Mouse (Mus musculus): ENCODE measurements around the gene Art4. TPM values are rescaled to one million over a fixed set of nuclear protein-coding genes. Genes with fewer than 3 reads are reported as not detected.

Gene Art4
- polyA plus RNA-seq, 1 experiment from 2014 or later: 10.6 TPM

- no peaks in the 10 kb centered on the region for H3K27me3 ChIP-seq (ENCODE audit: insufficient read depth, low read length)
- ATAC-seq (peak; percentile 26), DNase-seq (no peak)
- peaks cover 16% of the 10 kb centered on the region for H3K4me1 ChIP-seq (ENCODE audit: insufficient read depth)
- H3K9ac ChIP-seq (replicated peaks): peak within 1 kb of the TSS; percentile 98
- H3K36me3 ChIP-seq (replicated peaks; ENCODE audit: insufficient read depth, low read length): peaks cover 27% of the 10 kb centered on the region
- TF ChIP-seq CTCF (IDR thresholded peaks at IDR 0.05; ENCODE audit: low read depth): no peak
- TF ChIP-seq EP300 (IDR thresholded peaks at IDR 0.05; ENCODE audit: low read depth): no peak
- H3K4me2 ChIP-seq (ENCODE audit: low read depth, low read length): peak within 1 kb of the TSS; percentile 89
- WGBS (ENCODE audit: insufficient replicate concordance): under 1% methylated on average over 34 of the region's 34 CpGs
- H3K27ac ChIP-seq (ENCODE audit: low read depth): peak within 1 kb of the TSS; percentile 90
- no peaks in the 10 kb centered on the region for H3K9me3 ChIP-seq (ENCODE audit: low read length)
- peak within 1 kb of the TSS; percentile 93 for H3K4me3 ChIP-seq (ENCODE audit: low read depth, low read length)
Measured at GRCm38 (mm10) chr6:136827516-136827880, 30.0 kb downstream of the Art4 start, which contains the start of gene BC049715. TSS of gene BC049715 (plus strand) at chr6:136827626.

- peaks cover 29% of the 10 kb centered on the region for H3K36me3 ChIP-seq (replicated peaks; ENCODE audit: insufficient read depth, low read length)
- no peaks in the 10 kb centered on the region for H3K9me3 ChIP-seq (ENCODE audit: low read length)
- H3K4me1 ChIP-seq (ENCODE audit: insufficient read depth): peaks cover 16% of the 10 kb centered on the region
- 4% methylated on average over 7 of the region's 7 CpGs for WGBS (ENCODE audit: insufficient replicate concordance)
- peak overlapping the region; percentile 98 for H3K9ac ChIP-seq (replicated peaks)
- peak overlapping the region; percentile 90 for H3K27ac ChIP-seq (ENCODE audit: low read depth)
- no peak for ATAC-seq
- H3K27me3 ChIP-seq (ENCODE audit: insufficient read depth, low read length): no peaks in the 10 kb centered on the region
- peak overlapping the region; percentile 89 for H3K4me2 ChIP-seq (ENCODE audit: low read depth, low read length)
- DNase-seq: no peak
- peak overlapping the region; percentile 93 for H3K4me3 ChIP-seq (ENCODE audit: low read depth, low read length)
- TF ChIP-seq CTCF (IDR thresholded peaks at IDR 0.05; ENCODE audit: low read depth) (no peak), EP300 (IDR thresholded peaks at IDR 0.05; ENCODE audit: low read depth) (no peak)
Measured at GRCm38 (mm10) chr6:136827116-136827515, 30.4 kb downstream of the Art4 start.

DNA sequence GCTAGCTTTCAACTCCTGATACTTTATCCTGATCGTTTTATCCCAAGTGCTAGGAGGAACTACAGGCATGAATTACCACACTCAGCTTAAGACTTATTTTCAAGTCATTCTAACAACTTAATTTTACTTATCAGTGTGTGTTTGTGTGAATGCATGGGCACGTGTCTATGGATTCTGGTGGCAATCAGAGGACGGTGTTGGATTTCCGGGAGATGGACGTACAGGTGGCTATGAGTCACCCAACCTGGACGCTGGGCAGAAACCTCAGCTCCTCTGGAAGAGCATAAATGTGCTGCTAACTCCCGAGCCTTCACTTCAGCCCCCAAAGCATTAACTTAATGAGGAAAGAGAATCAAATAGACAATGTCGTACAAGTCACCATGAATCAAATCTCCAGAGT is 32.5 kb downstream of the Art4 start:
- Histone ChIP-seq H3K9me3 (ENCODE audit: low read length) (no peaks in the 10 kb centered on the region), H3K4me2 (ENCODE audit: low read depth, low read length) (no peak overlapping the region), H3K36me3 (replicated peaks; ENCODE audit: insufficient read depth, low read length) (peaks cover 51% of the 10 kb centered on the region), H3K27me3 (ENCODE audit: insufficient read depth, low read length) (no peaks in the 10 kb centered on the region), H3K27ac (ENCODE audit: low read depth) (no peak overlapping the region), H3K9ac (replicated peaks) (no peak overlapping the region), H3K4me3 (ENCODE audit: low read depth, low read length) (no peak overlapping the region), H3K4me1 (ENCODE audit: insufficient read depth) (peaks cover 16% of the 10 kb centered on the region)
- ATAC-seq: no peak
- DNase-seq: no peak
- WGBS (ENCODE audit: insufficient replicate concordance): 95% methylated on average over 8 of the region's 8 CpGs
- TF ChIP-seq EP300 (IDR thresholded peaks at IDR 0.05; ENCODE audit: low read depth): no peak
- no peak for TF ChIP-seq CTCF (IDR thresholded peaks at IDR 0.05; ENCODE audit: low read depth)

- Histone ChIP-seq H3K9me3 (ENCODE audit: low read length) (no peaks in the 10 kb centered on the region), H3K27me3 (ENCODE audit: insufficient read depth, low read length) (no peaks in the 10 kb centered on the region), H3K27ac (ENCODE audit: low read depth) (no peak overlapping the region), H3K9ac (replicated peaks) (no peak overlapping the region), H3K4me1 (ENCODE audit: insufficient read depth) (no peaks in the 10 kb centered on the region), H3K36me3 (replicated peaks; ENCODE audit: insufficient read depth, low read length) (peaks cover 88% of the 10 kb centered on the region), H3K4me2 (ENCODE audit: low read depth, low read length) (no peak overlapping the region), H3K4me3 (ENCODE audit: low read depth, low read length) (no peak overlapping the region)
- DNase-seq (no peak), ATAC-seq (no peak)
- WGBS (ENCODE audit: insufficient replicate concordance): 94% methylated on average over 18 of the region's 18 CpGs
- TF ChIP-seq CTCF (IDR thresholded peaks at IDR 0.05; ENCODE audit: low read depth) (no peak), EP300 (IDR thresholded peaks at IDR 0.05; ENCODE audit: low read depth) (no peak)
Measured at GRCm38 (mm10) chr6:136821086-136821485, 36.4 kb downstream of the Art4 start.

GRCm38 (mm10) chr6:136820381-136820780 is 37.2 kb downstream of the Art4 start:
- DNase-seq (no peak), ATAC-seq (no peak)
- Histone ChIP-seq H3K27ac (ENCODE audit: low read depth) (no peak overlapping the region), H3K9me3 (ENCODE audit: low read length) (no peaks in the 10 kb centered on the region), H3K4me2 (ENCODE audit: low read depth, low read length) (no peak overlapping the region), H3K4me1 (ENCODE audit: insufficient read depth) (no peaks in the 10 kb centered on the region), H3K4me3 (ENCODE audit: low read depth, low read length) (no peak overlapping the region), H3K36me3 (replicated peaks; ENCODE audit: insufficient read depth, low read length) (peaks cover 91% of the 10 kb centered on the region), H3K27me3 (ENCODE audit: insufficient read depth, low read length) (no peaks in the 10 kb centered on the region), H3K9ac (replicated peaks) (no peak overlapping the region)
- no peak for TF ChIP-seq CTCF (IDR thresholded peaks at IDR 0.05; ENCODE audit: low read depth)
- no peak for TF ChIP-seq EP300 (IDR thresholded peaks at IDR 0.05; ENCODE audit: low read depth)
- WGBS (ENCODE audit: insufficient replicate concordance): 93% methylated on average over 21 of the region's 21 CpGs

DNA sequence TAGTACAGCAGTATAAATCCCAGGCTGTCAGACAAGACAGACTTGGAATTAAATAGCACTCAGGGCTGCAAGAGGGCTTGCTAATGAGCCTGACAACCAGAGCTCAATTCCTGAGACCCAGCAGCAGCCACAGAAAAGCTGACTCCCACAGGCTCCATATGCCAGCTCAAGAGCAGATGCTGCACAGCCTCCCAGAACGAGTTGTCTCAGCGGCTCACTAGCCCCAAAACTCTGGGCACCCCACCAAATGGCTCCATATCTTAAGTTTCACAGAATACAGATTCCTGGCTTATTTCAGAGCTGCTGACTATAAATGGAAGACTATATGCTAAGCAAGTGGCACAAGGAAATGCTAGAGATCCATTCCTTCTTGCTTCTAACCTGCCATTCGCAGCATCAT is 40.0 kb downstream of the Art4 start:
- TF ChIP-seq EP300 (IDR thresholded peaks at IDR 0.05; ENCODE audit: low read depth): no peak
- TF ChIP-seq CTCF (IDR thresholded peaks at IDR 0.05; ENCODE audit: low read depth): no peak
- H3K9ac ChIP-seq (replicated peaks): no peak overlapping the region
- WGBS (ENCODE audit: insufficient replicate concordance): 90% methylated on average over 3 of the region's 3 CpGs
- H3K36me3 ChIP-seq (replicated peaks; ENCODE audit: insufficient read depth, low read length): peaks cover 91% of the 10 kb centered on the region
- no peak overlapping the region for H3K27ac ChIP-seq (ENCODE audit: low read depth)
- H3K4me3 ChIP-seq (ENCODE audit: low read depth, low read length): no peak overlapping the region
- DNase-seq (no peak), ATAC-seq (no peak)
- no peaks in the 10 kb centered on the region for H3K27me3 ChIP-seq (ENCODE audit: insufficient read depth, low read length)
- H3K4me2 ChIP-seq (ENCODE audit: low read depth, low read length): no peak overlapping the region
- no peaks in the 10 kb centered on the region for H3K9me3 ChIP-seq (ENCODE audit: low read length)
- H3K4me1 ChIP-seq (ENCODE audit: insufficient read depth): no peaks in the 10 kb centered on the region

GRCm38 (mm10) chr6:136816826-136817225 is 40.7 kb downstream of the Art4 start:
- TF ChIP-seq CTCF (IDR thresholded peaks at IDR 0.05; ENCODE audit: low read depth): no peak
- TF ChIP-seq EP300 (IDR thresholded peaks at IDR 0.05; ENCODE audit: low read depth): no peak
- H3K4me2 ChIP-seq (ENCODE audit: low read depth, low read length): no peak overlapping the region
- 88% methylated on average over 21 of the region's 21 CpGs for WGBS (ENCODE audit: insufficient replicate concordance)
- H3K9ac ChIP-seq (replicated peaks): no peak overlapping the region
- ATAC-seq (no peak), DNase-seq (no peak)
- H3K4me1 ChIP-seq (ENCODE audit: insufficient read depth): no peaks in the 10 kb centered on the region
- H3K36me3 ChIP-seq (replicated peaks; ENCODE audit: insufficient read depth, low read length): peaks cover 88% of the 10 kb centered on the region
- H3K27ac ChIP-seq (ENCODE audit: low read depth): no peak overlapping the region
- no peaks in the 10 kb centered on the region for H3K27me3 ChIP-seq (ENCODE audit: insufficient read depth, low read length)
- no peaks in the 10 kb centered on the region for H3K9me3 ChIP-seq (ENCODE audit: low read length)
- H3K4me3 ChIP-seq (ENCODE audit: low read depth, low read length): no peak overlapping the region
